Mouse (Mus musculus): ENCODE results near the gene Hist1h2bq. TPM values are rescaled to one million over a fixed set of nuclear protein-coding genes. Genes with fewer than 3 reads are reported as not detected.

Hist1h2bq gene
- total RNA-seq, 2 experiments from 2014 or later: 35.1 to 36.5 TPM

DNA sequence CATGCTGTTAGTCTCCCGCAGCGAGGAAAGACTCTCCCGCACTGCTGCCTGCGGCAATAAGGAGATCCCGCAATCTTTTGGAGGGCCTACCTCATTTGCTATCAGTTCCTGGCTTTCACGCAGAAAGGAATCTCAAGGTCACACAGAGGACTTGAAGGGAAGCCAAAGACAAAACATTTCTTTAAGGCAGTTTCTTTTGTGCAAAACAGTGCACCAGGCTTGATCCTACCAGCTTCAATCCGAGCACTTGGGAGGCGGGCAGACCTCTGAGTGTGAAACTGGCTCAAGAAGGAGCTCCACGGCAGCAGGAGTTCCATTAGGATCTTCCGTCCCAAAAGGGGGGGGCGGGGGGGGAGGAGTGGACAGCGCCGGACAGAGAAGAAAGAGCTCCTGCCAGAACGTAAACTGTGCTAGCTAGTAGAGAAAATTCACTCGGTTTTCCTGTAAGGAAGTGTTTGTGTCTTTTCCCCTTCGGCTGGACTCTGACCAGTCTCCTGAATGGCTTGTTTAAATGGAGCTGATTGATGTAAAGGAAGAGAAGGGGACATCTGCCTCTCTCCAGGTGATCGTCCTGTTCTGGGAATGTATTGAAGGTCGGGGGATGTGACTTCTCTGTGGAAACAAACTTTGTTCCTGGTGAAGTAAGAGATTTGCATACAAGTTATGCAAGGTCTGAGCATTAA, 19.3 kb downstream of the Hist1h2bq start:
- no peak for DNase-seq
- intact Hi-C loops (cut with DNase I): no loop called here

DNA sequence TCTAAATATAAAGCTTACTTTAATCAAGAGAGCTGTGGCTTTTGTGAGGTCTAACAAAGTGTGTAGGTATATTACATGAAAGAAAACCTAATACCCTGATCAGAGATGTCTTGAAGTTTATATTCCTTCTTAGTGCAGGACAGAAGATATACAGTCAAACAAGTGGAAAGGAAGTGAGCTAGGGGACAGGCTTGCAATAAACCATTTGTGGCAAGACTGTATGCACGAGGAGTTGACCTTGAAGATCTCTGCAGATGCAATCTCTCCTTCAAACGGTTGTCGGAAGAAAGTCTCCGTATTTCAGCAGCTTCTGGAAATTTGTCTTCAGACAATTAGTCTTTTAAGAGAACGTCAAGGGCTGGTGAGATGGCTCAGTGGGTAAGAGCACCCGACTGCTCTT, 20.1 kb downstream of the Hist1h2bq start:
- intact Hi-C loops (cut with DNase I): loop anchor here (10.0 kb wide), 5 partner anchors 45 to 1895 kb away; partner anchors contain the start of genes Hist1h2ac, Hist1h2ai, Hist1h2ap and Hist1h2bc

DNA sequence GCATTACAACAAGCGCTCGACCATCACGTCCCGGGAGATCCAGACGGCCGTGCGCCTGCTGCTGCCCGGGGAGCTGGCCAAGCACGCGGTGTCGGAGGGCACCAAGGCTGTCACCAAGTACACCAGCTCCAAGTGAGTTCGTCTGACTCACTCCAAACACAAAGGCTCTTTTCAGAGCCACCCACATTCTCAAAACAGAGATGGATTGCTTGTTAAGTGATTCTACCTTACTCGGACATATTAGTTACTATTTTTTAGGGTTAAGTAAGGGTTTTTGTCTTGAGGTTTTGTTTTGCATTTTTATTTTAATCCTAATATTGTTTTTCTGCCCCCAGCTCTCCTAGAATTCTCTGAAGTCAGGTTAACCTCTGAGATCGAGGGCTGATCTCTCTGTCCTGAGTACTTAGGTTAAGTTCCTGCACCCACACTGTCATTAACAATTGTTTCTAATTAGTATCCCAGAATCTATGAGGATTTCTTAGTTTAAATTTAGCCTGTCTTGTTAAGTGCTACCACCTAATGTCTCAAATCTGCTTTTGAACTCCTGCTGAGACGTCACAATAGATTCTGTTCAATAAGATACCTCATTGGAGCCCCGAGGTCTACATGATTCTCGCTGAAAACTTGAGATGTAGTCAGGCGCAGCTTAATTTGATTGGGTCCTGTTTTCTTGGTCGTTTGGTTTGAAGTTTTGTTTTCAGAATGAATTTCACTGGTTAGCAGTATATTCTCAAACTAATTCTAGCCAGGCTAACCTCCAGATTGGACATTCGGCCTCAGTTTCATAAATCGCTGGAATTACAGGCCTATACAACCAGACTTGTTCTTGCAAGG, 22.0 kb downstream of the Hist1h2bq start:
- DNase-seq: no peak
- intact Hi-C loops (cut with DNase I): loop anchor here (10.0 kb wide), 5 partner anchors 47 to 1897 kb away; partner anchors contain the start of genes Hist1h2ac, Hist1h2ai, Hist1h2ap and Hist1h2bc

More for the DNA sequence above, 20.1 kb downstream of the Hist1h2bq start:
- DNase-seq: no peak

DNA sequence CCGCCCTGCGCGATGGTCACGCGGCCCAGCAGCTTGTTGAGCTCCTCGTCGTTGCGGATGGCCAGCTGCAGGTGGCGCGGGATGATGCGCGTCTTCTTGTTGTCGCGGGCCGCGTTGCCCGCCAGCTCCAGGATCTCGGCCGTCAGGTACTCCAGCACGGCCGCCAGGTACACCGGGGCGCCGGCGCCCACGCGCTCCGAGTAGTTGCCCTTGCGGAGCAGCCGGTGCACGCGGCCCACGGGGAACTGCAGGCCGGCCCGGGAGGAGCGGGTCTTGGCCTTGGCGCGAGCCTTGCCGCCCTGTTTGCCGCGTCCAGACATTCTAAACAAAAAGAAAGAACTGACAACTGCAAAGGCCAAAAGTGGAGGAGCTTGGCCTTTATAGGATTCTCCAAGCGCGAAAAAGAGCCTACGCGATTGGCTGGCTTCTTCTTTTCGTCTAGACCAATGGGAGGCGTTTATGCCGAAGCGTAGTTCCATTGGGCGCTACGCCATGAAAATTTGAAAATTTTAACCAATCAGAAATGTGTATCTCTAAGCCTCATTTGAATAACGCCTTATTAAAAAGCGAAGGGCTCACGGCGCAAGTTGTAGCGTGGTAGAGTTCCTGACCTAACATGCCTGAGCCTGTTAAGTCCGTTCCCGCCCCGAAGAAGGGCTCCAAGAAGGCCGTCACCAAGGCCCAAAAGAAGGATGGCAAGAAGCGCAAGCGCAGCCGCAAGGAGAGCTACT, 22.9 kb downstream of the Hist1h2bq start, which contains the start of the genes Hist1h2an and Hist1h2bp:
Gene Hist1h2an (minus strand): TSS at position 320 of the 731 bp plus-strand sequence.
Gene Hist1h2bp (plus strand): TSS at position 563 of the 731 bp plus-strand sequence.
- peak; percentile 77 to 86 for DNase-seq
- intact Hi-C loops (cut with DNase I): loop anchor here (10.0 kb wide), 5 partner anchors 48 to 1898 kb away; partner anchors contain the start of genes Hist1h2ac, Hist1h2ai, Hist1h2ap and Hist1h2bc

DNA sequence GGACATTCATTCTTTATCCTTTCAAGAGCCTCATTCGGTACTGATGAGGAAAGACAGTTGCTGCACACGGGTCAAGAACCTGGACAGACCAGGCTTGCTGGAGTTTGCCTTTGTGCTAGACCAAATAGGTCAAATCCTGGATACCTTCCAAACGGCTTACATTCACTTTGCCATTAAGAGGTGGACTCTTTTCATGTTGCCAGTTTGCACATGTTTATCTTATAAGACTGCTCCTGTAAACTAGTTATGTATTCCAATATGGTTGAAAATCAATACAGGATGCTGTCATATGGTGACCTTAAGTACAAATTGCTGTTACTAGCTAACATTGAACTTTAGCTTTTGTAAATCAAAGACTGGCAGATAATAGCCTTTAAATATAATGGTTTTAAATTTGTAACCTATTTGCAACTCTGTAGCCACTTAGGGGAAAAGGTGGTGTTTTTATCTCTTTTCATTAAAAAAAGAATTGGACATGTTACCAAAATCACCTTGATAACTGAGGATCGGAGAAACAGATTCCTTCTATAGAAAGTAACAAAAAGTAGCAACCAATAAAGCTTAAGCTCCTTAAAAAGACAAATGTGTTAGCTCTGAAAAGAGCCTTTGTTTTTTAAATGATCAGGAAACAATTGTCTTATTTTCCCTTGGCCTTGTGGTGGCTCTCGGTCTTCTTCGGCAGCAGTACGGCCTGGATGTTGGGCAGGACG, 23.7 kb downstream of the Hist1h2bq start:
- intact Hi-C loops (cut with DNase I): loop anchor here (10.0 kb wide), 5 partner anchors 48 to 1898 kb away; partner anchors contain the start of genes Hist1h2ac, Hist1h2ai, Hist1h2ap and Hist1h2bc
- DNase-seq: no peak

DNA sequence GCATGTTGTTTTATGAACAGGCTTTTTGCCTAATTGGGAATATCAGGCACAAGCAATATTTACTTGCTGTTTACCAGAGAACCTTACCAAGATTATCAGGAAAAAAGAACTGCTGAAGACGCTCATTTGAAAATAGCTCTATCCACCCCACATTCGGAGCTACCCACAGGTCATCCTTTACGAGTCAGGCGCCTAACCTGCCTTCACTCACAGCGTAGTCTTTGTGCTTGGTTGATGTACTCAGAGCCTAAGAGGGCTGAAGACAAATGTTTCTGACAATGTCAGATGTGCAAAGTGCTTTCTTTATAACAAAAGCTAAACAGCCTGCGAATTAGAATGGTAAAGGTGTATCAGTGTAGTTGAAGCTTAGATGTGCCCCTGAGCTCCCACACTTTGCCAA, 25.7 kb downstream of the Hist1h2bq start:
- intact Hi-C loops (cut with DNase I): loop anchor here (10.0 kb wide), 5 partner anchors 50 to 1900 kb away; partner anchors contain the start of genes Hist1h2ac, Hist1h2ai, Hist1h2ap and Hist1h2bc

DNA sequence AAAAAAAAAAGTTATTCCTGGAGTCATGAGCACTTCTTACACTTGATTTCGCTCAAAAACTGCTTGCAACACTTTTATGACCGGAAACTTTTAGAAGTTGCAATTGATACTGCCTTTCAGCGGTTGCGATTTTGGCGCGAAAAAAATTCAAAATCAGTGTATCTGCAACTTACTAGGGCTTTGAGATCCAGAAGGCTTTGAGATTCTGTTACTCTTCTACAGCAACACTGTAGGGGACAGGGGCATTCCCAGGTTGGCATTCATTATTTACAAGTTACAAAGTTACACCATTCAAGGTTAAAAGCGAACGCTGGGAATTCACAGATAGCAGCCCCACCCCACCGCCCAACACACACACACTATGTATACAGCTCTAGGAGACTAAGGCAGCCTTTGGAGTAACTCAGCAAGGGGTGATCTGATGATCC, 26.2 kb downstream of the Hist1h2bq start:
- intact Hi-C loops (cut with DNase I): loop anchor here (10.0 kb wide), 5 partner anchors 51 to 1901 kb away; partner anchors contain the start of genes Hist1h2ac, Hist1h2ai, Hist1h2ap and Hist1h2bc
- DNase-seq: peak in 1 of 2 experiments; percentile 11

More for the DNA sequence above, 25.7 kb downstream of the Hist1h2bq start:
- DNase-seq: no peak

DNA sequence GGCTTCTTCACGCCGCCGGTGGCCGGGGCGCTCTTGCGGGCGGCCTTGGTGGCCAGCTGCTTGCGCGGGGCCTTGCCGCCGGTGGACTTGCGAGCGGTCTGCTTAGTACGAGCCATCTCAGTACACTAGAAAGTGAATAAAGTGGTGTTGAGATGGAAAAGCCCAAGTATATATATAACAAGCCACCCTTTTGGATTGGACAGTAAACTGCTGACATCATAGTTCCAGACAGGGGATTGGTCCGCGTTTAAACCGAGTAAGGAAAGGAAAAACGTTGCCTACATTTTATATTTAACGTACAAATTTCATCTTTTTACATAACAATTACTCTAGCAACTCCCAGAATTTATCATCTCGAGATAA, 26.8 kb downstream of the Hist1h2bq start, which contains the start of gene Hist1h3i:
Gene Hist1h3i (minus strand): TSS at position 116 of the 363 bp plus-strand sequence.
- intact Hi-C loops (cut with DNase I): loop anchor here (10.0 kb wide), 5 partner anchors 52 to 1902 kb away; partner anchors contain the start of genes Hist1h2ac, Hist1h2ai, Hist1h2ap and Hist1h2bc
- peak; percentile 17 to 68 for DNase-seq

DNA sequence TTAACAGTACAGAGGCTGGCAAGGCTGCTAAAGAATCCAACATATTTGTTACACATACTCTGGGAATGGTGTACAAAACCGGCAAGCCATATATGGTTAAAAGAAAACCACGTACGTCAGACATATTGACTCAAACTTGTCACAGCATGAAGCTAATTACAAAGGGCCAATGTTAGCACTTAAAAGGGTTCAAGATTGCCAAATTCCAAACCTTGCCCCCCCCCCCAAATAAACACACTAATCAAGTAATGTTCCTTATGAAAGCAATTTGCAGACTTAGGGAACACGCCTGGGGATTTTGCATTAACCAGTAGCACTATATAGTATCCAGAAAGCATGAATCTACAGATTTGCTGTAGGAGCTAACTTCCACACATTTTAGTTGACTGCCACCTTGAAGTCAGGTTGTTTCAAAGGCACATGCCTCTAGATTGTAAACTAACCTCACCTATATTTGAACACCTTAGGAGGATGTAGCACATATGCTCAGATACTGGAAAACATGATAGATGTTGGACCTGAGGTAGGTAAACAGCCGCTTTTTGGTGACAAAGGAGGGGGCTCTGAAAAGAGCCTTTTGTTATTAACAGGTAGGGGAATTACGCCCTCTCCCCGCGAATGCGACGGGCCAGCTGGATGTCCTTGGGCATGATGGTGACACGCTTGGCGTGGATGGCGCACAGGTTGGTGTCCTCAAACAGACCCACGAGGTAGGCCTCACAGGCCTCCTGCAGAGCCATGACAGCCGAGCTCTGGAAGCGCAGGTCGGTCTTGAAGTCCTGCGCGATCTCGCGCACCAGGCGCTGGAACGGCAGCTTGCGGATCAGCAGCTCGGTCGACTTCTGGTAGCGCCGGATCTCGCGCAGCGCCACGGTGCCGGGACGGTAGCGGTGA, 27.4 kb downstream of the Hist1h2bq start:
- peak in 1 of 2 experiments; percentile 25 for DNase-seq
- intact Hi-C loops (cut with DNase I): loop anchor here (10.0 kb wide), 5 partner anchors 52 to 1902 kb away; partner anchors contain the start of genes Hist1h2ac, Hist1h2ai, Hist1h2ap and Hist1h2bc

DNA sequence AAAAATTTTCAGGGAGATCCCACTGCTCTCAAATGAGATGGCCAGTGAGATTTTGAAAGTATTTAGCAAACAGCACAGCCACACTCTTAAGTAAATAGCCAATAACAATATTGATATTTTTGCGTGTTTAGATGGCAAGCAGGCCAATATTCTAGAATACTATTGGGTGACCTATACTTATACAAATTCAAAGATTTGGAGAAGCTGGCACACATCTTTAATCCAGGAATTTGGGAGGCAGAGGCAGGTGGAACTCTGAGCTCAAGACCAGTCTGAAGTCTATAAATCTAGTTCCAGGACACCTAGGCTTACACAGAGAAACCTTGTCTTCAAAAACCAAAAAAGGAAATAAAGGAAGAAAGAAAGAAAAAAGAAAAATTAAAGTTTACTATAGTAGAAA, 28.4 kb downstream of the Hist1h2bq start:
- no peak for DNase-seq
- intact Hi-C loops (cut with DNase I): loop anchor here (10.0 kb wide), 5 partner anchors 53 to 1903 kb away; partner anchors contain the start of genes Hist1h2ac, Hist1h2ai, Hist1h2ap and Hist1h2bc

DNA sequence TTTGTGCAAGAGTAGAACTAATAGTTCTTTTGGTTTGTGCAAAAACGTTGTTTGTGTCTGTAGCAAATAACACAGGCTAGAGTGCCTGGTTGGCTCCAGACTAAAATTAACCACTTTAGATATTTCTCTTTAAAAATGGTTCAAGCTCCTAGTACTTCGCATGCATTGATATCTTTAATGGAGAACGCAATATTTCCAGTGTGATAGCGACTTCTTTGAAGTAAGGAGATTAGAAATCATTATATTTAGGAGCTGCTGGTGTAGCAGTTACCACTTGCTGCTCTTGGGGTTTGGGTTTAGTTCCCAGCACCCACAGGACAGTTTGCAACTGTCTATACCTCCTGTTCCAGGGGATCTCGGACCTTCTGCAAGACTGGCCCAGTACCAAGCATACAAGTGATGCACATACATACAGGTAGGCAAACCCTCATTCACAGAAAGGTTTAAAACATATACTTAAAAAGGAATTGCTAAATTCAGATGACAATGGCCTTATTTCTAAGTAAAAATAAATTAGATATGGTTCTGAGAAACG, 28.9 kb downstream of the Hist1h2bq start:
- intact Hi-C loops (cut with DNase I): loop anchor here (10.0 kb wide), 5 partner anchors 54 to 1904 kb away; partner anchors contain the start of genes Hist1h2ac, Hist1h2ai, Hist1h2ap and Hist1h2bc
- no peak for DNase-seq

DNA sequence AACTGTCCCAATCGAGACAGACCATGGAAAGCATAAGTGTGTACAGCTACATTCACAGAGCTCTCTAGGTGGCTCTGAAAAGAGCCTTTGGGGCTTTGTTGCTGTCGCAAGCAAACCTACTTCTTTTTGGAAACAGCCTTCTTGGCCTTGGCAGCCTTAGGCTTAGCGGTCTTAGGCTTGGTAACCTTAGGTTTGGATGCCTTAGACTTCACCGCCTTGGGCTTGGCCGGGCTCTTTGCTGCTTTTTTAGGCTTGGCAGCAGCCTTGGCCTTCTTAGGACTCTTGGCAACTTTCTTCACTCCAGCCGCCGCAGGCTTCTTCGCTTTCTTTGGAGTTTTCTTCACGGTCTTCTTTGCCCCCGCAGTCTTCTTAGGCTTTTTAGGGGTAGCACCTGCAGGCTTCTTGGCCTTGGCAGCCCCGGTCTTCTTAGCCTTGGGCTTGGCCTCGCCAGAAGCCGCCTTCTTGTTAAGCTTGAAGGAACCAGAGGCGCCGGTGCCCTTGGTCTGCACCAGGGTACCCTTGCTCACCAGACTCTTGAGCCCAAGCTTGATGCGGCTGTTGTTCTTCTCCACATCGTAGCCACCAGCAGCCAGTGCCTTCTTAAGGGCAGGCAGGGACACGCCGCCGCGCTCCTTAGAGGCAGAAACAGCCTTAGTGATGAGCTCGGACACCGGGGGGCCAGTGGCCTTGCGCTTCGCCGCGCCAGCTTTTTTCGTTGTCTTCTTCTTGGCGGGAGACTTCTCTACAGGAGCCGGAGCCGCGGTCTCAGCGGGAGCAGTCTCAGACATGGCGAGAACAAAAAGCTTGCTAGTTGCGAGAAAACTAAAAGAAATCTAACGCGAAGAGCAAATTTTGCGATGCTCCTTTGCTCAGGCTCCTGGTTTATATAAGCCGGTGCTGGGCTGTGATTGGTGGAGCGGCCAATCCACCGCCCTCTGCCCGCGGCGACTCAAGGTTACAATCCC, 29.9 kb downstream of the Hist1h2bq start, which contains the start of gene Hist1h1b:
Gene Hist1h1b (minus strand): TSS at position 859 of the 965 bp plus-strand sequence.
- intact Hi-C loops (cut with DNase I): loop anchor here (10.0 kb wide), 5 partner anchors 55 to 1905 kb away; partner anchors contain the start of genes Hist1h2ac, Hist1h2ai, Hist1h2ap and Hist1h2bc

DNA sequence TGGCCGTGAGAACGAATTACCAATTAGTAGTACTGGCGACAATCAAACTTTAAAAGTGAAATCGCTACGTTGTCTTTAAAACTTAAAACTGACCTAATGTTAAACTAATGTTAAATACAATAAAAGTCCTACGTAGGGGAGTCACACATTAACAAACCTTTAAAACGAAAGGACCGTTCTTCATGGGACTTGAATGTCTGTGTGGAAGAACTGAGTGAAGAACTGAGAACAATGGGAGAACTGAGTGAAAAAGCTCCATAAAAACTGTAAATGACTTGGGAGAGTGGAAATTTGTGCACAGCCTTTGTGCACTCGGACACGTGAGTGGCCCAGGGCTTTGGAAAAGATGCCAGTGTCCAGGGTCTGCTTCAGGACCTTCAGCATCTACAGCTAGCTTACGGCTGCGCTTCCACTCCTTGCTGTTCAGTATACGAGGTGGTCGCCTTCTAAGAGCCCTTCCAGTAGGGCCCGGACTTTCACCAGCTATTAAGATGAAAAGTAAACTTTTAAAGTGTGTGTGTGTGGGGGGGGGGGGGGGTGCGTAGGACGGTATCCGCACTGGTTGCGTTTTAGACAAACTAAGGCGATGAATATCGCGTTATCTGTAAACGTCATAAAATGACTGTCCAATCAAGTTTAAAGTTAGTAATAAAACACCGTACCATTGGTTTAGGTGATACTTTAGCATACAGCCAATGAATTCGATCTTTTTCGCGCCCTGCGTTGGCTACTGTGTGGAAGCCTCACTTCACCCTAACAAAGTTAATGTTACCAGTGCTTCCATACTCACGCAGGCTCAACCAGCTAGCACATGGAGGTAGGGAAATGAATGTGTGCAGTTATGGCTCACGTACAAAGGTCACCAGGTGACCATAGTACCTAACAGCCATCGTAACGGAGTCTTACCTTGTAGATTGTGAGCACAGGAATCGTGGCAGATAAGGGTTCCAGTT, 30.9 kb downstream of the Hist1h2bq start:
- intact Hi-C loops (cut with DNase I): no loop called here
- peak; percentile 58 to 65 for DNase-seq

More for the DNA sequence above, 29.9 kb downstream of the Hist1h2bq start, which contains the start of gene Hist1h1b:
- DNase-seq: peak; percentile 42 to 64

Data from heart, postnatal 36 days (tissue).